Mouse (Mus musculus): ENCODE measurements around the gene Tcf7l2.

DNA sequence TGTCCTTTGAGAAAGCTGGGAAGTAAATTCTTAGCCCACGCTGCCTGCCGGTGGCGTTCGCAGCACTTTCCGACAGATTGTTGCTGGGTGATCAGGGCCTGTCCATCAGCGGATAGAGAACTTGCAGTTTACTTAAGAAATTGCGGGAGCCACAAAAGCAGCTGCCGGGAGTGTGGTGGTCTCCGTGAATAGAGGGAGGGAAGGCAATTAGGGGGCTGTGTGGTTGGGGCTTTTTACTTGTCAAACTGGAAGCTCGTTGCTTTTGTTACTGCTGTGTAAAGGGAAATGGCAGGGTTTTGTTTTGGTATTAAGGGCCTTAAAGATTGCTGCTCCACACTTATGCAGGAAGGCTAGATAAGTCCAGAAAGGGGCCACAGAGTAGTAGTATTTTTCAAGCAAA is 155.0 kb downstream of the Tcf7l2 start:
- TF ChIP-seq ZNF384 (IDR thresholded peaks at IDR 0.05; ENCODE audit: low read depth, low read length) = no peak
- no peak for TF ChIP-seq E2F4 (IDR thresholded peaks at IDR 0.05; ENCODE audit: insufficient replicate concordance, low read depth, low read length)
- no peak for TF ChIP-seq ZC3H11A (IDR thresholded peaks at IDR 0.05; ENCODE audit: low read depth, low read length)
- no peak for TF ChIP-seq ETS1 (conservative IDR thresholded peaks at IDR 0.05; ENCODE audit: low read depth, low read length)
- TF ChIP-seq SMC3 (IDR thresholded peaks at IDR 0.05; ENCODE audit: low read depth, low read length) = no peak
- TF ChIP-seq EP300 (IDR thresholded peaks at IDR 0.05; ENCODE audit: low read length) = no peak
- TF ChIP-seq MYC (IDR thresholded peaks at IDR 0.05; ENCODE audit: low read depth, low read length) = no peak
- no peak for TF ChIP-seq MAX (IDR thresholded peaks at IDR 0.05; ENCODE audit: low read length)
- no peak for TF ChIP-seq CTCF (conservative IDR thresholded peaks at IDR 0.05 in 1 of 2, IDR thresholded peaks at IDR 0.05 in 1 of 2; ENCODE audit: low read depth in 2 of 2, low read length in 2 of 2)
- no peak for TF ChIP-seq JUN (IDR thresholded peaks at IDR 0.05; ENCODE audit: insufficient read depth, low read depth, low read length)
- TF ChIP-seq POLR2A (IDR thresholded peaks at IDR 0.05; ENCODE audit: low read depth, low read length) = no peak

Measured in CH12.LX (cell line).